Mouse (Mus musculus): Measurements from ENCODE around the gene Cacna2d4.
A peak's percentile ranks its signal among the peaks of the same experiment; 100 is the strongest.
"Not testable (repeated sequence)": the region's sequence is repeated elsewhere in the genome, so short reads cannot be mapped to it uniquely, and the experiment has no call there.

The Cacna2d4 gene

DNA sequence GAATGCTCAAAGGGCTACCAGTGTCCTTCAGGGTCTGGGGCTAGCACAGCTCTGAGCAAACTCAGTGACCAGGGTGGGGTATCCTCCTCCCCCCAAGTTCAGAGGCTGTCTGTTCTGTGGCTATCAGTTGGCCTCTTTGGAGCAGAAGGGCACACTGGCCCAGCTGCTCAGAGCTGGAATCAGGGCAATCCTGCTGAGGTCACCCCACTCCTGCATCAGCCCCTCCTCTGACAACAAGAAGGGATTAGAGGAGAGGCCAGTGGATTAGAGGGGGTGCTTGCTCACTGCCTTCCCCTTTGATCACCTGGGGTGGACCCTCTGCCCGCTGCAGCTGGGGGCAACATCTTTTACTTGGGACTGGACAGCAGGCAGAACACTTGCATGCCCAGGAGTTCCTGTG is at the start of gene Cacna2d4:
Gene Cacna2d4, plus strand, starts transcription at position 286 of the 400 bp plus-strand sequence.
- no peak for DNase-seq

DNA sequence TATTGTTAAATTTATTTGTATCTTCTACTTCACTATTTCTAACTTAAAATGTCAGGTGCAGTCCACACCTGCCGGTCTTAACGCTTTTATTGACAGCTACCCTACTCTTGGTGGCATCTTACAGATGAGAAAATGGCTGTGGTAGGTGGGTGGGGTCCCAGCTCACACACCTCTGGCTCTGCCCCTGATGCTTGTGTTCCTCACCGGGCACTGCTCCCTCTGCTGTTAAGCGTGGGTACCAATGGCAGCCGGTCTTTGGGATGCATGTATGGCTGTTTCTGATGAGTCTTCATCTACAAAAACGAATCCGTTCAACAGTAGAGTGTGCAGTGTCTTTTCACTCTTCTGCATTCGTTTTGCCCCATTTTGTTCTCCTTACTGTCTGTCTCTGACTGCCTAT is 49.7 kb upstream of the Cacna2d4 start:
- DNase-seq = peak; percentile 21

DNA sequence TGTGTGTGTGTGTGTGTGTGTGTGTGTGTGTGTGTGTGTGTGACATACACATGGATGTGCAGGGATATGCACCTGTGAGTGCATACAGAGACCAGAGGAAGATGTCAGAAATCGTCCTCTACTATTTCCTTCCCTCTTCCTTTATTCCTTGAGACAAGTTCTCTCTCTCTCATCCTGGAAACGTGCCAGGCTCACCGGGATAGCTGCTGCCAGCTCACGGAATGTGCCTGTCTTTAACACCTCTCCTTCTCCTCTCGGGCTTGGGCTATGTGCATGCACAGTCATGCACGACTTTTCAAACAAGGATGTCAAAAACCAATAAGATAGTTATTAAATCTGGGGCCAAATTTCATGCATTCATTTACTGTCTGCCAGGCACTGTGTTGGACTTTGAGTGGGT is 48.7 kb upstream of the Cacna2d4 start:
- no peak for DNase-seq

DNA sequence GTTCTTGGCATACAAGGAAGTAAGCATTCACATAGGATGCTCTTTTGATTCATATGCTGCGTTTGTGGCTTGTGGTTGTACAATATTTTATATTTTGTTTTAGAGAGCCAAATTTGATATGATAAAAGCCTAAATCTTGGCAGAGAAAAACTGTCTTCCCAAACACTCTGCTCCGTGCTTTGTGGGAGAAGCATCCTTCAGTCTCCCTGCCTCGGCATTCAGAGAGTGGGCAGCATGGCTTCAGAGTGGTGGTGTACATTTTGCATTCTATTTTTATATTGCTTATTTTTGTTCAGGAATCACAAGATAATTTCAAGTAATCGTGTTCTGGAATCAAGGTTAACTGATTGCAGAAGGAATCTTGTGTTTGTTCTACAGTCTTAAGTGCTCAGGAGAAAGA is 44.8 kb upstream of the Cacna2d4 start:
- no peak for DNase-seq

DNA sequence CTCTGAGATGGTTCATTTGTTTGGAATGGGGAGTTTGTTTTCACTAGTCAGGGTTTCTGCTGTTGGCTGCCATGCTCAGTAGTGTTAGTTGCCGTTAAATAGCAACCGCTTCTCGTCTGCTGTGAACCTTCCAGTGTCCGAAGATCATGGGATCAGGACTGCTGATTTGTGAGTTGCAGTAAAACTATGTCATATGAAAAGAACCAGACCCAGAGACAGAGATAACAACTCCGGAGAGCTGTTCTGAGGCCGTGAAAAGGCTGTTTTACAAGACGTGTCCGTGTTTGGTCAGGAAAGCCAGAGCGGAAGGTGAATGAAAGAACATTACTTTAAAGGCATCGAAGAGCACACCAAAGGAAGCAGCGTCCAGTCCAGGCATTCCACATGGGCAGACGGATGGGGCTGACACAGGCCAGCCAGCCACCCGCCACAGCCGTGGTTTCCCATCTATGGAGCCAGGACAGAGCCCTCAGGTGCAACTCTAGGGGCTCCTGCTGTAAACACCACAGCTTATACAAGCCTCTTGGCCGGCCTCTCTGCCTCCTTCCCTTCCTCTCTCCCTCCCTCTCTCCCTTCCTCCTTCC is 42.7 kb upstream of the Cacna2d4 start:
- no peak for DNase-seq

DNA sequence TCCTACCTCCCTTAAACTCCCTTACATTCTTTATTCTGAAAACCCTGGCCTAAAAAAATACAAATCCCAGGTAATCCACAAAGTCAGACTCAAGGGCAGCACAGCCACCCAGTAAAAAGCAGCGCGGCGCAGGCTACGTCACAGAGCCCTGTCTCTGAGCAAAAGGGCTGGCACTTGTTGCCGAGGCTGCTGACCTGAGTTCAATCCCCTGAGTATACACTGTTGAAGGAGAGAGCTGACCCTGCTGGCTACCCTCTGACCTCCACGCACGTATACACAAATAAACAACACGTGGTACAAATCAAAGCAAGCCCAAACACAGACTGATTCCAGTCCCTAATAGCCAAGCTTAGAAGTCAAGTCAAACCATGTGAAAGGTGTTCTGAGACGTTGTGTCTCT is 42.2 kb upstream of the Cacna2d4 start:
- no peak for DNase-seq

DNA sequence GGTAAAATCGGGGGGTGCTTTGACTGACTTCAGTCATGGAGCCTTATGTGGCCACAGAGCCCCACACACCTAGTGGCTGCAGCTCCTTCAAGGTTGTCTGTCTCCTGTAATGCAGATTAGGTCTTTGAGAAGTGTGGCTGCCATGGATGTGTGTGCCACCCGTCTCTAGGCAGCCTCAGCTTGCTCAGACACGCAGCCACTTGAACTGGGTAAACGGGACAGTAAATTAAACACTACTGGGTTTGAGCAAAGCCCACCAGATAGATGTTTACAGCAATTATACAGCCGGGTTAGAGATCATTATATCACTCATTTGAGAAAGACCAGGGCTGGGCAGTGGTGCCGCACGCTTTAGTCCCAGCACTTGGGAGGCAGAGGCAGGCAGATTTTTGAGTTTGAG is 41.7 kb upstream of the Cacna2d4 start:
- DNase-seq = no peak

DNA sequence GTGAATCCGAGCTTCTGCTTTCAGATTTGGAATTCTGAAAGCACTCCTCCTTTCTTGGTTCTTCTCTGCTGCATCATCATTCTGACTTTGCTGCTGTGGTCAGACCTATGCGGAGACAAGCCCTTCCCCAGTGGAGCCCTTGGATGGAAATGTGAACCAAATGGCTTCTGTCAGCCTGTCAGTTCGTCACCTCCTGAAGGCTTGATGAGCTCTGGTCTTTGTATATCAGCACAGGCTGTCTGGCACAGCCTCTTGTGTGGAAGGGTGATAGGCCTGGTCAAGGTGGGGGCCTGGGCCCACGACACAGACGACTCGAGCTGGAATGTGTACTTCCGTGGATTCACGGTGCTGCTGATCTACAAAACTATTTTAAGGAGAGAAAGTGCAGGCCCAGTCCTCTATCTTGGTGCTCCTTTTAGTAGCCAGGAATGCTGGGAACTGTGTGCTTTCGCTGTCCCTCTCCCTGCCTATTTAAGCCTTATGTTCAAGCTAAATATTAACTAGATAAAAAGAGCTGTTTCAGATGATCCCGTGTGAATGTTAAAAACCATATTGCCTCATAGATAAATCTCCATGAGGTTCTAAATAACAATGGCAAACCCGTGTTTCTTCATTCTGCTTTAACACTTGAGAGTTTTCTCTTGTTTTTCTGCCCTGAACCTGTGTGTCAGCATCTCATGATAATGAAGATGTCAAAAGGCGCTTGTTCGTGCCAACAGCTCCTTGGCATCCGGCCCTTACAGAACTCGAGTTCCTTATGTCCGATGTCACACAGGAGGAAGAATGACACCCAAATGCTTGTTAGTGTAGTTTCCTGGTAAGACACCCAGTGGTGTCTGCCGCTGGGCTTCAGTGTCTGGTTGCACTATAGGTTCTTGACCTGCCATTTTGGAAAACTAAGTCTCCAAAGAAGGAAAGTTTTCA is 39.7 kb upstream of the Cacna2d4 start, which contains the start of gene Cacna1c:
Gene Cacna1c, minus strand, starts transcription at position 37 of the 924 bp plus-strand sequence.
- peak; percentile 18 for DNase-seq

DNA sequence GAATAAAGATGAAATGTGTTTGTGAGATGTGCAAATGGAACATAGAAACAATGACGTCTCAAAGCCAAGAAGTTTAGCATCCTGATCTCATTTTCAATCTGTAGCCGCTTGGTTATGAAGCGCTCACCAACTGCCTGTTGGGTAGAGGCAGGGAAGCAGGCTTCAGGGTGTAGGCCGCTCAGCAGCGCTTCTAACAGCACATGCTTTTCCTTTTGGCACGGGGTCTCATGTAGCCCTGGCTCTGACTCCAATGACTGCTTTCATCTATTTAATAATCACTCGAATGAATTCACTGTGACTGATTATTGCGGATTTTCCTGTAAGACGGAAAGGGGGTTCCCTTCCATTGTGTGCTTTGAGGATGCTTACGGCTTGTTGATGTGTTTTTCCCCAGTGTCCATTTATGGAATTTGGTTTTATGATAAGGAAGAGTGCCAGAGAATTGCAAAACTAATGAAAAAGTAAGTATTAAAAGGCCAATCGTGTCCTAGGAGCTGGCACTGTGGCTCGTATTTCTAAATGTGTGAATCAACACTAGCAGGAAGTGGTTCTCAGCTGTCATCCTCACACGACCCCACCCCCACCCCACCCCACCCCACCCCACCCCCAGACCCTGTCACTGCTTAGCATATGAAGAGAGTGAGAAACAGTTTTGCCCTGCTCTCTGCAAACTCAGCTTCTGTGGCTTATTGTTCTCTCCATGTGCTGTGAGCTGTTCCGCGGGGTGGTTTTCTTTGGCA is 37.6 kb upstream of the Cacna2d4 start:
- DNase-seq = no peak

DNA sequence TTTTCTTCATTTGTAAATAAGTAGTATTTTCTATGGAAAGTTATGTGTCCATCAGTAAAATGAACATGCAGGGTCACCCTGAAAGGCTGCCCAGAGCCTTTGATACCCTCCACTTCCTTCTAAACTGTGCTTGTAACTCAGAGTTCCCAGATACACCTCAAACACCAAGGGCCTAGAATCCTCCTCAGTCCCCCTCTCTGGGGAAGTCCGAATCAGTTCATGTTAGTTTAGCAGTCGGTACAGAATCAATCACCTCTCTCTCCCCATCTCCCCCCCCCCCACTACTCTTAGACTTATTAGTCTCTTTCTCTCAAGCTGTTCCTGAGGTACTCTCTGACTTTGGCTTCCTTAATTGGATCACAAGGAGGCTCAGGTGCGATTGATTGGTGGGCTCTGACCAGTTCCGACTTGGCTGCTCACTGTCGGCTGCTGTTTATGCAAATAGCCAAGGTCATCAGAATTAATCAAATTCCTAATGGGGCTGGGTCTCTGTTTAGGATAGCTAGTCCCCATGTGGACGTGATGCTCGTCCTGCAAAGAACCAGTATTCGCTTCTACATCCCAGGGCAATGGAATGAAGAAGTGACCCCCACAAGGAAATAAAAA is 36.9 kb upstream of the Cacna2d4 start:
- DNase-seq = no peak

DNA sequence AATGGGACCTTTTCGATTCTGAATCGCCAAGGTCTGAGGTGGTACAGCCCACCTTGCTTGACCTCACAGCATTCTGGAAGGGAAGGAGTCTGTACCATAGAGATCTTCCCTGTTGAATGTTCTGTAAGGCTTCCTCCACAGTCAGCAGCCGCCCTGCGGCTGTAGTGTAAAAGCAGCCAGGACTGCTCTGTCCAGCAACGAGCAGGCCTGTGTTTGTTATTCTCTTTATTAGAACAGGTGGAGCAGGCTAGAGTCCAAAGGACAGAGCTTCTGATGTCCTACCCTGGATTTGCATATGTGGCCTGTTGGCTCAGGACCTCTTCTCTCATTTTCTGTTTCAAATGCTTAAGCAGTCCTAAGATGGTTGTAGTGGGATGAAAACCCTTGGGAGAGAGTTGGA is 36.0 kb upstream of the Cacna2d4 start:
- no peak for DNase-seq

DNA sequence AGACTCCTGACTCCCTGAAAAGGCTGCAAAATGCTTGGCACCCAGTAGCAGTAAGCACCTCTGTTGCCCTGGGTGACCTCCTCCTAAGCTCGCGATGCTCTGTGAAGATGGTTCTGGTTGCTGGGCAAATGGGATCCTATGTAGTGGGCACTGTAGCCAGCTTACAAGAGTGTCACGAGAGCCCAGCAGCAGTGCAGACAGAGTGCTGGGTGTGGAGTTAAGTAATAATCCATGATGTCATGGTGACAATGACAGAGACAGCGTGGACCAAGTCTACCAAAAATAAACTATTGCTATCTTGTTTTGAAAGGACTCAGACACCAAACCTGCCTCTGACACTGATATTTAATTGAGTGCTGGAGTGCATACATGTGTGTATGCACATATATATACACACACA is 34.8 kb upstream of the Cacna2d4 start:
- DNase-seq = no peak

DNA sequence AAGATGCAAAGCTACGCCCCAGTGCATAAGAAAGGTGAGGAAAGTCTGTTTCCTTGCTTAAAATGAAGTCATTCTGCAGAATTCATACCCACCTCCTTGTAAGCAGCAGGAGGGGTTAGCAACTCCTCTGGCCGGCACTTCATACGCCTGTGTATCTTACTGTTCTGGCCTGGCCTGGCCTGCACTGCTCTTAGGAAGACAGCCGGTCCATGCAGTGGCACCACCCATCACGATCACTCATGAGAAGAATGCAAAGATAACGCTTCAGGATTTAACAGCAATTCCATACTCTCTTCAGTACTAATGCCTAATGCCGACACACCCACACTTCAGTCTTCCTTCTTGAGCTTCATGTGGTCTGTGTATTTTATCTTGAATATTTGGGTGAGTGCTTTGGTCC is 32.0 kb upstream of the Cacna2d4 start:
- no peak for DNase-seq

DNA sequence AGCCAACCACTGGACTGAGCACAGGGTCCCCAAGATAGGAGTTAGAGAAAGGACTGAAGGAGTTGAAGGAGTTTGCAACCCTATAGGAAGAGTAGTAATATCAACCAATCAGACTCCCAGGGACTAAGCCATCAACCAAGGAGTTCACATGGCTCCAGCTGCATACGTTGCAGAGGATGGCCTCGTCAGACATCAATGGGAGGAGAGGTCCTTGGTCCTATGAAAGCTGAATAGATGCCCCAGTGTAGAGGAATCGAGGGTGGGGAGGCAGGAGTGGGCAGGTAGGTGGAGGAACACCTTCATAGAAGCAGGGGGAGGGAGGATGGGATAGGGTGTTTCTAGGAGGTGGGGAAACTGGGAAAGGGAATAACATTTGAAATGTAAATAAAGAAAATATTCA is 31.4 kb upstream of the Cacna2d4 start:
- DNase-seq = no peak

DNA sequence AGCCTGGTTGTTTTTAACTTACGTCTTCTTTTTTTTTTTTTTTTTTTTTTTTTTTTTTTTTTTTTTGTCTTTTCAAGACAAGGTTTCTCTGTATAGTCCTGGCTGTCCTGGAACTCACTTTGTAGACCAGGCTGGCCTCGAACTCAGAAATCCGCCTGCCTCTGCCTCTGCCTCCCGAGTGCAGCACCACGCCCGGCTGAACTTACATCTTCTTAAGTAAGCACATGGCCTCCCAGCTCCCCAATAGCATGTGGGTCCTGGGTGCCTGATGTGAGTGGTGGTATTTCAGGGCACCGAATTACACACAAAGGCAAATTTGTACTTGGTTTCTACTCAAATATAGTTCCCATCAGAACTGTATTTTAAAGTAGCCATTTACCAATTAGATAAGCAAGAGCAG is 30.3 kb upstream of the Cacna2d4 start:
- DNase-seq = not testable (repeated sequence)

DNA sequence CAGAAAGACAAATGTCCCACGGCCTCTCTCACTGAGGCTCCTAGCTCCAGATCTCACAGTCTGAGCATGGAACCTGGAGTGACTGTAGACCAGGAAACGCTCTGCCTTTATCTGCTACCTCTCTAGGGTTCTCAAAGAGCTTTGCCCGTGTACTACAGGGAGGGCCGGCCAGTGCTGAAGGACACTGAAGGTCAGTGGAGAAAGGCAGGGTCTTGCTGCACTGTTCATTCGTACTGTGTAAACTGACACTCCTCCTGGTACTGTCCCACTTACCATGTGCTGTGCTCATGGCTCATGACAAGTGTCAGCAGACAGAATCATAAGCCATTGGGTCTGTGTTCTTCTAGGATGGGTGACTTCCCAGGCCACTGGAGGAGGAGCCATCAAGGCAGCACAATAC is 23.0 kb upstream of the Cacna2d4 start:
- DNase-seq = no peak

DNA sequence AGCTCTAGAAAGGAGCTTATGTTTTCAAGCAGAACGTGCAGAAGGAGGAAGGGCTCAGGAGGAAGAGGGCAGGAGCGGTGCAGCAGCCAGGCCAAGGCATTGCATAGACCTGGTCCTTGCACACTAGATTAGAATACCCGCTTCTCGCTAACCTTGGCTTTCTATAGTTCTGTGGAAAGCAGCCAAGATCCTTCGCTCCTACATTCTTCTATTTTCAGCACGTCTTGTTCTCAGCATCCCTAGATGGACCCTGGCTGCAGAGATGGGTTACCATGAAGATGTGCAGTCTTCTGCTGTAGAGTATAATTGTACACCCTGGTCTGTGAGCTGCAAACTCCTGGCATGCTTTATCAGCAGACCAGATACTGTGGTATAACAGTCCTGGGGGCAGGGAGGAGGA is 22.1 kb upstream of the Cacna2d4 start:
- DNase-seq = no peak

DNA sequence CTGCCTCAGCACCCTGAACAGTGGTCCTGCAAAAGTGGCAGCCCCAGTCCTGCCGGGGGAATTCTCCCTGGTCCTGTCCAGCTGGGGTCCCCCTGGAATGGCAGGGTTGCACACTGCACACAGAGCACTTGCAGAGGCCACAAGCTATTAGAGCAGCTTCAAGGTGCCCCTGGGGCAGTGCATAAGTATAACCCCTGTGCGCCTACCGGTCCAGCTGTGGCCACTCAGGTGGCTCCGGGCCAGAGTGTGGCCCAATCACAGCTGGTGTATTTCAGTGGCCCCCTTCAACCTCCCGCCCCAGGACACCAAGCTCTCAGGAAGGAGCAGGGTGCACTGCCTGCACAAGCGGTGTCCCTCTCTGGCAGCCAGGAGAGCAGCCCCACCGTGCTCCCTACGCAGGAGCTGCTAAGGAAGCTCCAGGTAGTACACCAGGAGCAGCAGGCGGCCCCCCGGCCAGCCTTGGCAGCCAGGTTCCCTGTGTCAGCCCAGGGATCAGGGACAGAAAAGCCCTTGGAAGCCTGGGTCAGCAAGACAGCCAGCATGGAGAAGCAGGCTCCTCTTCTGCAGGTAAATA is 21.2 kb upstream of the Cacna2d4 start:
- DNase-seq = no peak

DNA sequence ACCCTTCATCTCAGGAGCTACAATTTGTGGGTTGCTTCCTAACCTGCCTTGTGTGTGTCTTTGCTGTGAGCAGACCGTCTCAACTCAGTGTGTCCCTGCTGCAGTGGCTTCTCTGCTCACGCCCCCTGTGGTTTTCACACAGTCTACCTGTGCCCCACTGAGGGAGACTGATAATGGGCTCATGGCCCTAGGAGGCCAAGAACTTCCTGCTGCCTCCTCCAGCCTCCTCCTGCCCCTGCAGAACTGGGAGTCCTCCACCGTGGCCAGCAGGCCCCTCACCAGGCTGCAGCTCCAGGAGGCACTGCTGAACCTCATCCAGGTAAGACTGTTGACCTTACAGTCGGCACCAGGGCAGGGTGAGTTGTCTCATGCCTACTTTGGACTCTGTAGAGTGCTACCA is 18.7 kb upstream of the Cacna2d4 start:
- DNase-seq = no peak

DNA sequence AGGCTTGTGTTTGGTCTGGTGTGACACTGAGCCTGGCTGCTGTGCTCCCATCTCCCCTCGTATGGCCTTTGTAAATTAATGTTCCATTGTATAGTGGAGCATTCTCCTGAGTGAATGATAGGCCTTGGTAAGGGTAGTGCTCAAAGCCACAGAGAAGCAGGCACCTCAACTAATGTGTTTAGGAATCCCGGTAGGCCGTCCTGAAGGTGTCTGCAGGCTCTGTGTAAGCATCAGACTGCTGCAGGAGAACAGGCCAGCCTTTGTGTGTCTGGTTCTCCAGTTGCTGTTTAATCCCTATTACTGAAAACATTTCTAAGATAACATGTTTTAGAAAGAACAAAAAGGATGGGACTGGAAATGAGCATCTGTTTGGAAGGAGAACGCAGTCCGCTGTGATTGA is 17.7 kb upstream of the Cacna2d4 start:
- no peak for DNase-seq

DNA sequence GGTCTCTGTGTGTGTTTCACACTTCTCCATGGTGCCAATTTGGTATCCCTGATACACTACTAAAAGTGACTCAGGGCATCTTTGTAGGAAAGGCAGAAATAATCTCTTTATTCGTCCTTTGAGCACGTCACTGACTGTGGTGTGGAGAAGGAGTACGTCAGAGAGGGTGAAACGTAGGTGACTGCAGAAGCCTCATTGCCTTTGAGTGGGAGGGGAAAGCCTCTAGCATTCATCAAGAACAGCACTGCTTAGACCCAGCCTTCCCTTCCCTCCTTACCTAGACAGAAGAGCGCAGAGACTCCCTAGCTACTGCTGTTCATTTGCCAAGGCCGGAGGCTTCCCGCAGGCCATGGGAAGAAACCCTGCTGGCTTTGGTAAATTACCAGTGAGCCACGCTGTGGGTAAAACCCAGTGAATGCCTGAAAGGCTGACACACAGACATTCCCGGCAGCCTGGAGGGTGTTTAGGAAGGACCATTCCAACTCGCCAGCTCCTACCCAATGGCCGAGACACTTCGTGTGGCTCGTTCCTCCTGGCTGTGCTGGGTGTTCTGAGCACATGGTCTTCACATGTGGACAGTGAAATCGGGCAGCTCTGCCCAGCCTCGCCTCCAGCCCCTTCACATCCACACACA is 17.0 kb upstream of the Cacna2d4 start:
- no peak for DNase-seq

DNA sequence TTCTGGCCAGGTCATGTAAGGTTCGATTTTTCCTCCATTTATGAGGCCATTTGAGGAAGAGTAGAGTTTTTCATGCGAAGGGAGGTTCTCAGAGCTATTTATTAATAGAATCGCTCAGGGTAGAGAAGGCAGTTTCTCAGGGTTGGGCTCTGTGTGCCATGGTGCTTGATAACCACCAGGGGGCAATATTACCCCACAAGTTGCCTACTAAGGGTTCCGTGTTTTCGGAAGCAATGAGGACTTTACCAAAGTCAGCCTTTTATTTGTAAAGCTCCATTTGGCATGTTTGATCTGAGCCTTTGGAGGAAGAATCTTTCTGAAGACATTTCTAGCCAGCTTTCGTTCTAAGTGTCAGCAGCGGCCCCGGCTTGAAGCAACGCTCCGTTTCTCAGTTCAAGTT is 16.0 kb upstream of the Cacna2d4 start:
- DNase-seq = peak; percentile 69
